Mouse (Mus musculus) bone marrow macrophage, adult 2 months (primary cell): ENCODE results near the gene Armc3. TPM values are rescaled to one million over a fixed set of nuclear protein-coding genes. Genes with fewer than 3 reads are reported as not detected.

ENCODE experiments used
- H3K27ac ChIP-seq: 2 replicates; pipeline ENCODE4 v1.5.1; 2012; ENCODE audit warnings: low read depth, low read length; ENCODE audit not compliant: insufficient read depth
- H3K4me1 ChIP-seq: 2 replicates; pipeline ENCODE4 v1.6.1; 2012; ENCODE audit warnings: low read length; ENCODE audit not compliant: control insufficient read depth, insufficient read depth
- H3K4me3 ChIP-seq: 2 replicates; pipeline ENCODE4 v1.5.1; 2012; ENCODE audit warnings: mild to moderate bottlenecking, low read length, moderate library complexity; ENCODE audit not compliant: insufficient read depth
- CTCF ChIP-seq: IDR thresholded peaks from 2 replicates; pipeline ENCODE4 v1.5.1; 2012; ENCODE audit warnings: low read depth, mild to moderate bottlenecking, low read length, moderate library complexity
- POLR2A ChIP-seq: IDR thresholded peaks from 2 replicates; pipeline ENCODE4 v1.6.1; 2012; ENCODE audit warnings: mild to moderate bottlenecking, low read depth, low read length, borderline replicate concordance
- polyA plus RNA-seq: library from polyadenylated mRNA; stranded (reverse); fragments of >200 nt; gene quantifications from 2 replicates; pipeline ENCODE4 v1.2.4, GENCODE M21; 2012; ENCODE audit not compliant: missing spikeins, insufficient read depth, insufficient read length

Armc3 gene
- polyA plus RNA-seq, 1 experiment = 0.52 TPM

DNA sequence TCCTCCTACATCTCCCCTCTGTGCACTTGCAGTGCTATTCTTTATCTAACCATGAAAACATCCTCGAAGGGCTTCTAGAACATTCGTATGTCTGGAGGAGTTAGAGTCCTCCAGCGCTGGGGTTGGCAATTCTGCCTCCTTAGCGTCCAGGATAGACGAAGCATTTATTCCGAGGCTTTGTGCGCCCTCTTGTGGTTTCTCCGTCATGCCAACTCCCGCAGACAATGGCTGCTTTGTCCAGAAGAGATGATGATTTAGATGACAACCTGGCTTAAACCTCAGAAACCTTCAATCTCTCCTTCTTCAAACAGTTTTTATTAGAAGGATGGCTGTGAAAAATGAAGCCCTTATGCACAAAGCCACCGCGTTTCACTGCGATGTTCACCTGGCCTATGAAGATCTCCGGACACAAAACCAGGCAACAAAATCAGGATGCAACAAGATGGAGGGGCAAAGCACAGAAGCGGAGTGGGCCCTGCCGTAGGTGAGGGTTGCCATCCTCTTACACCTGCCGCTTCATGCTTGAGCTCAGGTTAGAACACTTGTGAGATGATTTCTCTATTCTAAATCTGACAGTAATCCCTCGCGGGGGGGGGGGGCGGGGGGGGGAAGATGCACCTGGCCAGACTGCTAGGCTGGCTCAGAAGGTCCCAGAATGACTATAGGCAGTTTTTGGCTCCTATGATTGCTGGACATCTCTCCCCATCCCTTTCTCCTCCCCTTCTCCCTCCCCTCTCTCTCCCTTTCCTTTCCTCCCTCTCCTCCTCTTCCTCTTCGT, 145.7 kb downstream of the Armc3 start:
- peak overlapping the region; percentile 78 for H3K27ac ChIP-seq
- no peak for TF ChIP-seq POLR2A
- TF ChIP-seq CTCF = peak; percentile 70
- peak overlapping the region; percentile 45 for H3K4me3 ChIP-seq
- H3K4me1 ChIP-seq = peaks cover 13% of the 10 kb centered on the region

DNA sequence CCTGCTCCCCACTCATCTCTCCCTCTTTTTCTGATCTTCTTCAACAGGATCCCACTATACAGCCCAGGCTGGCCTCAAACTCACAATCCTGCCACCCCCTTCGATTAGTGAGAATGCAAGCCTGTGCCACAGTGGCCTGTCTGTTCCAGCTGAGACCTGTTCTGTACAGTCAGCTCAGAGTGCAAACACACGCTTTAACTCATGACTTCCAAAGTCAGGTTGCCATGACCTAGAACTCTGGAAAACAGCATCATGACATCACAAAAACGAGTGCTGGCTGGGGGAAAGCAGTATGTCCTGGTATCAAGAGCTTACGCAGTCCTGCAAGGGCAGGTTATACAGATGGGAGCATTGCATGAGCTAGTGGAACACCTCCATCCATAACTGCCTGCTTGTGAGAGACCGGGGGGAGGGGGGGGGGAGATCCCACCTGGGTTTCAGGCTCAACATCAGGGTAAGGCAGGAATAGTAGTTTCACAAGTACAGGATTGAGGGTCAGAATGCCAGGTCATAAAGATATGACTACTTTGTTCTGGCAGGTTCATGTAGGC, 146.4 kb downstream of the Armc3 start:
- TF ChIP-seq CTCF (no peak), POLR2A (no peak)
- no peak overlapping the region for H3K4me3 ChIP-seq
- peaks cover 20% of the 10 kb centered on the region for H3K4me1 ChIP-seq
- H3K27ac ChIP-seq = no peak overlapping the region

DNA sequence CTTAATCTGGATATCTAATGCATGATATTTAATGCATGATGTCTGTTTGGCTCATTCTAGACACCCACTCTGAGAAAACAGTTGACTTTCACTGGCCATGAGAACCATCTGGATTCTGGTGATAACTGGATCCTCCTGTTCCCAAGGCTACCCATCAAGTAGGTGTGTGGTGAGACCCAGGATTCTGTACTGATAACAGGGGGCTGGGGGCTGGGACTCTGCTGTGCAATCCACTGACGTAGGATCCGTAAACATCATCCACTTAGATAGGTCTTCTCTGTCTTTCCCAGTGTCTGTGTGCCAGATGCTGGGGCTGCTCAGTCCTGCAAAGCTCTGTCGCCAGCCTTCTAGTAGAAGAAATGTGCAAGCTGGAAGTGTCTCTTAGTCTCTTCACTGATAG, 149.4 kb downstream of the Armc3 start:
- TF ChIP-seq POLR2A = no peak
- Histone ChIP-seq H3K4me1 (peaks cover 25% of the 10 kb centered on the region), H3K4me3 (no peak overlapping the region), H3K27ac (no peak overlapping the region)

DNA sequence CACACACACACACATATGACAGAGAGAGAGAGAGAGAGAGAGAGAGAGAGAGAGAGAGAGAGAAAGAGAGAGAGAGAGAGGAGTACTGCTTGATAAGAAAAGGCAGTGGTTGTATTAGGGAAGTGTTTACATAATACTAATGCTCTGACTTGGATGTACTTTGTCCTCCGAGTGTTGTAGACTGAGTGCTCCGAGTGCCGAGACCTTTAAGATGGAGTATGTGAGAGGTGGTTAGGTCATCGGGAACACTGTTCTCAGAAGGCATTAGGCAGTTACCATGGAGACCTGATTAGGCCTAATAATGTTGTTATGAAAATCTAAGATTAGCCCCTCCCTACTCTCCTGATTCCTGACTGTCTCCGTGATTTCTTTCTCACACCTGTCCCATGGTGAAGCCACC, 151.1 kb downstream of the Armc3 start:
- Histone ChIP-seq H3K27ac (no peak overlapping the region), H3K4me1 (peaks cover 21% of the 10 kb centered on the region), H3K4me3 (no peak overlapping the region)
- TF ChIP-seq POLR2A = no peak
- no peak for TF ChIP-seq CTCF

DNA sequence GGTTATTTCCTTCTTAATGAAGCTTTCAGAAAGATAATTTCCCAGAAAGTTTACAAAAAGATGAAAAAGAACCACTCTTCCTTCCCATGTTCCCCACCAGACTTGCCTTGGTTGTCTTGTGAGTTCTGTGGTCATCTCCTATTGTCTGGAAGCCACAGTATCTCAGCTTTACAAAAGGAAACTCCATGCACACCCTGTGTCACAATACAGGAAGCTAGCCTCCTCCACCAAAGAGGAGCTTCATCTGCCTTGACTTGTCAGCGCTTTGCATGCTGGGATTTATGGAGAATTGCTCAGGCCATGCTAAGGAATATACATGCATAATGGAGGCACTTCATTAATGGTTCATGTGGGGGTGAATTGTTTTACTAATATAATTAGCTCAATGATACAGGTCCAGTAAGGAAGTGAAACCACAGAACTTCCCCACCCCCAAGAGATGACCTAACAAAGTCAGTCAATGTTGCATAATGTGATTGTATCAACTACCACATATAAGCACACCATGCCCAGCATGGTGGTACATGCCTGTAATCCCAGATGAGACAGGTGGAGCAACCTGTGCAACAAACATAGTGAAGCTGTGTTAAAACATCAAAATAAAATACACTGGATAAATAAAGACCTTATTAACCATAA, 152.6 kb downstream of the Armc3 start:
- Histone ChIP-seq H3K4me3 (no peak overlapping the region; the same call in 1 of the 2 replicates), H3K4me1 (peaks cover 21% of the 10 kb centered on the region), H3K27ac (peak overlapping the region; percentile 80)
- TF ChIP-seq CTCF = no peak
- TF ChIP-seq POLR2A = no peak

DNA sequence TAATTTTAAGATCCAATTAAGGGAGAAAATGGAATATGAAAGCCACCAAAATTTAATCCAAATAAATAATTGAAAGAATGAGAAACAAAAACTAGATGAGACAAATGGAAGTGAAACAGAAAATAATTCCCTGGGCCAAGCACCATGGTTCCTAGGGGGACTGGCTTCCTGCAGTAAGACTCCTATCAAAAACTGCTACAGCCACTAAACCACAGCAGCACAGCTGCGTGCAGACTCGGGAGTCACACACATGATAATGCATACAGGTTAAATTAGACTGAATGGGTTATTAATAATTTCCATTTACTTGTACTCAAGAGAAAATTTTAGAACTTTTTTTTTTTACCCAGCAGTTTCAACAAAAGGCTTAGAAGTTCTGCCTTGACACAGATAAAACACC, 154.1 kb downstream of the Armc3 start:
- Histone ChIP-seq H3K4me3 (no peak overlapping the region), H3K27ac (no peak overlapping the region), H3K4me1 (peaks cover 18% of the 10 kb centered on the region)
- TF ChIP-seq POLR2A (no peak), CTCF (no peak)

Other genes with a start within 250 kb of the Armc3 start
- gene Pip4k2a, start 201.2 kb upstream of the Armc3 start, polyA plus RNA-seq = 165 and 187 TPM in 2 replicates
- gene 4930426L09Rik, start 201.0 kb upstream of the Armc3 start, polyA plus RNA-seq = 1.8 and 2.0 TPM in 2 replicates
- gene Msrb2, start 172.1 kb downstream of the Armc3 start, polyA plus RNA-seq = 17.2 and 21.5 TPM in 2 replicates
- not detected in 2 replicates for gene Ptf1a, start 246.4 kb downstream of the Armc3 start, polyA plus RNA-seq